Mouse (Mus musculus): ENCODE data around the gene Rab1a. TPM values are rescaled to one million over a fixed set of nuclear protein-coding genes. Genes with fewer than 3 reads are reported as not detected.
"Not testable (repeated sequence)": the region's sequence is repeated elsewhere in the genome, so short reads cannot be mapped to it uniquely, and the experiment has no call there.

Rab1a gene
- polyA plus RNA-seq, 1 experiment from 2014 or later = 264 TPM

DNA sequence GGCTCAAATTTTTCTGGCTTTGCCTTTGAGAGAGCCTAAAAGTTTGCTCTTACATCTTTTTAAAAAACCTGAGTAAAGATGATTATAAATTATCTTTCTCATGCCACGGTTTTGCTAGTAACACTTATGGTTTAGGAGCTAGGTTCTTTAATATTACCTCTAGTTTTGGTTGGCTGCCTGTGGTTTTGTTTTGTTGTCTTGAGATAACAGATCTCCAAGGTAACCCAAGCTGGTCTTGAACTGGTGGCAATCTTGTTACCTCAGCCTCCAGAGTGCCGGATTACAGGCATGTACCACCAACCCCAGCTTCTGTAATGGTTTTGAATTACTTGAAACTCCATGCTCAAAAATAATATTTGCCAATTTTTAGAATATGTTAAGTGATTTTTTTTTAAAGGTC, 10.6 kb downstream of the Rab1a start:
- ATAC-seq (ENCODE audit: low read depth) = no peak
- 72% methylated on average over 2 of the region's 2 CpGs for WGBS
- Histone ChIP-seq H3K9me3 (ENCODE audit: control insufficient read depth, low read length) (no peaks in the 10 kb centered on the region), H3K9ac (ENCODE audit: low read length) (no peak overlapping the region), H3K27me3 (ENCODE audit: control insufficient read depth, insufficient read depth, low read depth, low read length) (no peaks in the 10 kb centered on the region), H3K4me3 (ENCODE audit: low read length) (no peak overlapping the region), H3K27ac (ENCODE audit: low read length) (no peak overlapping the region), H3K4me2 (ENCODE audit: low read depth, low read length) (no peak overlapping the region), H3K4me1 (replicated peaks; ENCODE audit: control insufficient read depth, insufficient read depth, low read length) (peaks cover 2% of the 10 kb centered on the region), H3K36me3 (ENCODE audit: control insufficient read depth, insufficient read depth, low read length) (peaks cover 11% of the 10 kb centered on the region; the same call in 1 of the 2 replicates)

DNA sequence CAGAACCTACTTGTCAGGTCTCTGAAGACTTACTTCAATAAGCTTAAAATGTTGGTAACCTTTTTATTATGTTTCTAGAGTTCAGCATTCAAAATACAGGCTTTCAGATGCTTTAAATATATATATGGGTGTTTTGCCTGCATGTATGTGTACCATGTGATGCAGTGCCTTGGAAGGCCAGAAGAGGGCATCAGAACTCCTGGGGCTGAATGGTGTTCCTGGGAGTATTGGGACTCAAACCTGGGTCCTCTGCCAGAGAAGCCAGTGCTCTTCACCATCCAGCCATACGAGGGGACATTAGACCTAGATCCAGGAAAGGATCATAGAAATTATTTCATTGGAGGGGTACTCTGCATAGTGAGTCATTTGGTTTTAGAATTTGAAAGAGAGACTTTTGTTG, 13.5 kb downstream of the Rab1a start:
- H3K36me3 ChIP-seq (ENCODE audit: control insufficient read depth, insufficient read depth, low read length) = peaks cover 24% of the 10 kb centered on the region
- ATAC-seq (ENCODE audit: low read depth) = no peak
- 100% methylated on average over 1 of the region's 1 CpGs for WGBS

DNA sequence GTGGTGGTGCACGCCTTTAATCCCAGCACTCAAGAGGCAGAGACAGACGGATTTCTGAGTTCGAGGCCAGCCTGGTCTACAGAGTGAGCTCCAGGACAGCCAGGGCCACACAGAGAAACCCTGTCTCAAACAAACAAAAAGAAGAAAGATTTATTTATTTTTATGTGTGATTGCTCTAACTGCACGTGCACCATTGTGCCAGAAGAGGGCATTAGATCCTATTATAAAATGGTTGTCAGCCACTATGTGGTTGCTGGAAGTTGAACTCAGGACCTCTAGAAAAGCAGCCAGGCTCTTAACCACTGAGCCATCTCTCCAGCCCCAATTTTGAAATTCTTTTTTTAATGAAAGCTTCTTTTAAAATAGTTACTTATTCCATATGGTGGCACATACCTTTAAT, 15.2 kb downstream of the Rab1a start:
- no peak for ATAC-seq (ENCODE audit: low read depth)
- Histone ChIP-seq H3K4me1 (replicated peaks; ENCODE audit: control insufficient read depth, insufficient read depth, low read length) (no peaks in the 10 kb centered on the region), H3K36me3 (ENCODE audit: control insufficient read depth, insufficient read depth, low read length) (peaks cover 26% of the 10 kb centered on the region), H3K4me2 (ENCODE audit: low read depth, low read length) (no peak overlapping the region), H3K27ac (ENCODE audit: low read length) (no peak overlapping the region), H3K4me3 (ENCODE audit: low read length) (no peak overlapping the region), H3K9ac (ENCODE audit: low read length) (no peak overlapping the region), H3K27me3 (ENCODE audit: control insufficient read depth, insufficient read depth, low read depth, low read length) (no peaks in the 10 kb centered on the region), H3K9me3 (ENCODE audit: control insufficient read depth, low read length) (no peaks in the 10 kb centered on the region)
- WGBS = 84% methylated on average over 4 of the region's 4 CpGs

More for the DNA sequence above, 13.5 kb downstream of the Rab1a start:
- H3K27me3 ChIP-seq (ENCODE audit: control insufficient read depth, insufficient read depth, low read depth, low read length) = no peaks in the 10 kb centered on the region
- no peaks in the 10 kb centered on the region; the same call in 1 of the 2 replicates for H3K4me1 ChIP-seq (replicated peaks; ENCODE audit: control insufficient read depth, insufficient read depth, low read length)
- no peak overlapping the region for H3K4me3 ChIP-seq (ENCODE audit: low read length)
- no peaks in the 10 kb centered on the region for H3K9me3 ChIP-seq (ENCODE audit: control insufficient read depth, low read length)
- no peak overlapping the region for H3K4me2 ChIP-seq (ENCODE audit: low read depth, low read length)
- no peak overlapping the region for H3K27ac ChIP-seq (ENCODE audit: low read length)
- no peak overlapping the region for H3K9ac ChIP-seq (ENCODE audit: low read length)

DNA sequence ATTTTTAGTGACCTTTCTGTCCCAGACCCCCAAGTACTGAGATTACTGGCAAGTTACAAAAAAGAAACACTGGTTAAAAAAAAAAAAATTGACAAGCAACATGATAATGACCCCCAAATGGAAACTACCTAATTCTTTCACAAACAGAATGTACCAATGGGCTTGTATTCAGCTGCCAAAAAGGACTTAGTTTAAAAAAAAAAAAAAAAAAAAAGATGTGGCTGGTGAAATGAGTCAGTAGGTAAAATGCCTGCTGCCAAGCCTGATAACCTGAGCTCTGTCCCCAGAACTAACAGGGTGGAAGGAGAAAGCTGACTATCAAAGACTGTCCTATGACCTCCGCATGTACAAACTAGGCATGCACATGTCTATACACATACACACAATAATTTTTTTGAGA, 16.0 kb downstream of the Rab1a start:
- H3K4me3 ChIP-seq (ENCODE audit: low read length) = no peak overlapping the region
- no peaks in the 10 kb centered on the region for H3K4me1 ChIP-seq (replicated peaks; ENCODE audit: control insufficient read depth, insufficient read depth, low read length)
- no peak overlapping the region for H3K4me2 ChIP-seq (ENCODE audit: low read depth, low read length)
- H3K36me3 ChIP-seq (ENCODE audit: control insufficient read depth, insufficient read depth, low read length) = peaks cover 27% of the 10 kb centered on the region
- H3K27me3 ChIP-seq (ENCODE audit: control insufficient read depth, insufficient read depth, low read depth, low read length) = no peaks in the 10 kb centered on the region
- no peak for ATAC-seq (ENCODE audit: low read depth)
- no peaks in the 10 kb centered on the region for H3K9me3 ChIP-seq (ENCODE audit: control insufficient read depth, low read length)
- H3K27ac ChIP-seq (ENCODE audit: low read length) = no peak overlapping the region
- H3K9ac ChIP-seq (ENCODE audit: low read length) = no peak overlapping the region
- 97% methylated on average over 1 of the region's 1 CpGs for WGBS

DNA sequence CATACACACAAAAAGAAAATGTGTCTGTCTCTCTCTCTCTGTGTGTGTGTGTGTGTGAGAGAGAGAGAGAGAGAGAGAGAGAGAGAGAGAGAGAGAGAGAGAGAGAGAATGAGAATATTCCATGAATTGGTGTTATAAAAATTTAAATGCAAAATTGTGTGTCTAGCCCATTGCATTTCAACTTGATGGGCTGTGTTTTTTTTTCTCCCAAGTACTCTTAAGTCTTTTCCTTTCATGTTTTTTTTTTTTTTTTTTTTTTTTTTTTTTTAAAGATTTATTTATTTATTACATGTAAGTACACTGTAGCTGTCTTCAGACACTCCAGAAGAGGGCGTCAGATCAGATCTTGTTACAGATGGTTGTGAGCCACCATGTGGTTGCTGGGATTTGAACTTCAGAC, 20.4 kb downstream of the Rab1a start:
- not testable (repeated sequence) for H3K4me1 ChIP-seq (replicated peaks; ENCODE audit: control insufficient read depth, insufficient read depth, low read length); H3K27ac ChIP-seq (ENCODE audit: low read length); H3K27me3 ChIP-seq (ENCODE audit: control insufficient read depth, insufficient read depth, low read depth, low read length); H3K9ac ChIP-seq (ENCODE audit: low read length); H3K4me3 ChIP-seq (ENCODE audit: low read length); H3K9me3 ChIP-seq (ENCODE audit: control insufficient read depth, low read length); ATAC-seq (ENCODE audit: low read depth); H3K4me2 ChIP-seq (ENCODE audit: low read depth, low read length)
- WGBS = no CpG with 5 or more reads among the region's 1 CpGs
- H3K36me3 ChIP-seq (ENCODE audit: control insufficient read depth, insufficient read depth, low read length) = peaks cover 47% of the 10 kb centered on the region

DNA sequence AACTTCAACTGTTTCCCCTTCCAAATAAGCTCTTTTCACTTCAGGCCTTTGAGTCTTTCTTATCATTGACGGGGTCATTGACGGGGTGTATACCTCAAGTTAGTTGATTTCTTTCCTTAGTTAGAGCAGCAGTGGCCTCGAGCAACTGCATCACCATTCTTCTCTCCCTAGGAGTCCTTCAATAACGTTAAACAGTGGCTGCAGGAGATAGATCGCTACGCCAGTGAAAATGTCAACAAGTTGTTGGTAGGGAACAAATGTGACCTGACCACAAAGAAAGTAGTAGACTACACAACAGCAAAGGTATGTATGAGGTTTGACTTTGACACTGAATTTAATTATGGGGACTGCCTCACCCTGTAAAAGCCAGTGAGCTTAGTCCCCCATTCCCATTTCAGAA, 23.0 kb downstream of the Rab1a start:
- Histone ChIP-seq H3K4me3 (ENCODE audit: low read length) (no peak overlapping the region), H3K27me3 (ENCODE audit: control insufficient read depth, insufficient read depth, low read depth, low read length) (no peaks in the 10 kb centered on the region), H3K4me2 (ENCODE audit: low read depth, low read length) (no peak overlapping the region), H3K27ac (ENCODE audit: low read length) (no peak overlapping the region), H3K4me1 (replicated peaks; ENCODE audit: control insufficient read depth, insufficient read depth, low read length) (no peaks in the 10 kb centered on the region), H3K36me3 (ENCODE audit: control insufficient read depth, insufficient read depth, low read length) (peaks cover 44% of the 10 kb centered on the region), H3K9me3 (ENCODE audit: control insufficient read depth, low read length) (no peaks in the 10 kb centered on the region), H3K9ac (ENCODE audit: low read length) (no peak overlapping the region)
- 79% methylated on average over 6 of the region's 6 CpGs for WGBS
- no peak for ATAC-seq (ENCODE audit: low read depth)

DNA sequence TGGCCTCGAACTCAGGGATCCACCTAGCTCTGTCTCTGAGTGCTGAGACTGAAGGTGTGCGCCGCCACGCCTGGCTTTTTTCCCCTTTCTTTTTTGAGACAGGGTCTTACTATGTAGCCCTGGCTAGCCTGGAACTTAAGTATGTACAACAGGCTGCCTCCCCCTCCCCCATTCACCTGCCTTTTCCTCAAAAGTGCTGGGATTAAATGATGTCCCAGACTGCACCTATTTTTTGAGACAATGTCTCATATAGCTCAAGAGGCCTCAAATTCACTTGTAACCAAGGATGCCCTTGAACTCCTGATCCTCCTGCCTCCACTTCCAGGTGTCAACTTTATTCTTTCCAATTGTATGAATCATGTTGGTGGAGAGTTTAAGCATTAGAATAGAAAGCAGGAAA, 24.7 kb downstream of the Rab1a start:
- Histone ChIP-seq H3K4me2 (ENCODE audit: low read depth, low read length) (no peak overlapping the region), H3K27me3 (ENCODE audit: control insufficient read depth, insufficient read depth, low read depth, low read length) (no peaks in the 10 kb centered on the region), H3K36me3 (ENCODE audit: control insufficient read depth, insufficient read depth, low read length) (peaks cover 54% of the 10 kb centered on the region), H3K9ac (ENCODE audit: low read length) (no peak overlapping the region), H3K4me3 (ENCODE audit: low read length) (no peak overlapping the region), H3K4me1 (replicated peaks; ENCODE audit: control insufficient read depth, insufficient read depth, low read length) (no peaks in the 10 kb centered on the region), H3K27ac (ENCODE audit: low read length) (no peak overlapping the region), H3K9me3 (ENCODE audit: control insufficient read depth, low read length) (no peaks in the 10 kb centered on the region)
- no peak for ATAC-seq (ENCODE audit: low read depth)
- WGBS = 94% methylated on average over 4 of the region's 4 CpGs

DNA sequence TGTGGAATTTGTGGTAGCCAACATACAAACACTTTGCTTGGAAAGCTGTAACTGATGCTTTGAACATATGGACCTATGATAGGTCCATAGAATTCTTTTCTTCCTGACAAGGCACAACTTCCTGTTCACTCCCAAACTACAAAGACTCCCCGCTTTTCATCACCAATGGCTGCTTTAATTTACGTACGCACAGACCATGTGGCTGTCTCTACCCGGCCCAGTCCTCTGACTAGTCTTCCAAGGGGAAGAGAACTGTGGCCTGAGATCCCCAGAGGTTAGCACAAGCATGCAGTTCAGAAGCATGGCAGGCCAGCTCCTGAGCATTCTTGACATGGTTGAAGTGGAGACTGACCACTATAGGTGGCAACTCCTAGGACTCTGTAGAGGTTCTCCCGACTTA, 27.4 kb downstream of the Rab1a start:
- no peaks in the 10 kb centered on the region for H3K9me3 ChIP-seq (ENCODE audit: control insufficient read depth, low read length)
- H3K4me2 ChIP-seq (ENCODE audit: low read depth, low read length) = no peak overlapping the region
- ATAC-seq (ENCODE audit: low read depth) = no peak
- WGBS = 70% methylated on average over 5 of the region's 5 CpGs
- no peak overlapping the region for H3K4me3 ChIP-seq (ENCODE audit: low read length)
- no peaks in the 10 kb centered on the region for H3K4me1 ChIP-seq (replicated peaks; ENCODE audit: control insufficient read depth, insufficient read depth, low read length)
- H3K27ac ChIP-seq (ENCODE audit: low read length) = no peak overlapping the region
- H3K36me3 ChIP-seq (ENCODE audit: control insufficient read depth, insufficient read depth, low read length) = peaks cover 60% of the 10 kb centered on the region
- no peaks in the 10 kb centered on the region for H3K27me3 ChIP-seq (ENCODE audit: control insufficient read depth, insufficient read depth, low read depth, low read length)
- no peak overlapping the region for H3K9ac ChIP-seq (ENCODE audit: low read length)

DNA sequence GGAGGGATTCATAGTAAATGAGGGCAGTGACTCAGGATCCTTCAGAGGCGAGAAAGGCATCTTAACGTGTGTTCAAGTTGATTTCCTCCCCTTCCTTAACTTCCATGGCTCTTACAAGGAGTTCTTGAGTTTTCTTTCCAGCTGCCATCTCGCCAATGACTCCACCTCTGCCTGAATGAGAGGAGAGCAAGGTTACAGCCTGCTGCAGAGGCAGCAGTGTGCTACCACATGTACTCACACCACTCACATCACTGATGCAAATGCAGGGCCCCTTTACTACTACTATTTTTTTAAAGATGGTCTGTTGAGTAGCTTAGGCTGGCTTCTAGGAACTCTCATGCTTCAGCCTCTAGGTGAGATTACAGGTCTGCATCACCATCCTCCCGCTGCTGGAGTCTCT, 28.1 kb downstream of the Rab1a start:
- 68% methylated on average over 4 of the region's 4 CpGs for WGBS
- no peak overlapping the region for H3K9ac ChIP-seq (ENCODE audit: low read length)
- H3K36me3 ChIP-seq (ENCODE audit: control insufficient read depth, insufficient read depth, low read length) = peaks cover 58% of the 10 kb centered on the region
- H3K27ac ChIP-seq (ENCODE audit: low read length) = peak overlapping the region; percentile 10; the same call in 1 of the 2 replicates
- H3K4me2 ChIP-seq (ENCODE audit: low read depth, low read length) = no peak overlapping the region
- no peaks in the 10 kb centered on the region for H3K9me3 ChIP-seq (ENCODE audit: control insufficient read depth, low read length)
- H3K4me3 ChIP-seq (ENCODE audit: low read length) = no peak overlapping the region
- ATAC-seq (ENCODE audit: low read depth) = no peak
- H3K4me1 ChIP-seq (replicated peaks; ENCODE audit: control insufficient read depth, insufficient read depth, low read length) = no peaks in the 10 kb centered on the region
- H3K27me3 ChIP-seq (ENCODE audit: control insufficient read depth, insufficient read depth, low read depth, low read length) = no peaks in the 10 kb centered on the region

DNA sequence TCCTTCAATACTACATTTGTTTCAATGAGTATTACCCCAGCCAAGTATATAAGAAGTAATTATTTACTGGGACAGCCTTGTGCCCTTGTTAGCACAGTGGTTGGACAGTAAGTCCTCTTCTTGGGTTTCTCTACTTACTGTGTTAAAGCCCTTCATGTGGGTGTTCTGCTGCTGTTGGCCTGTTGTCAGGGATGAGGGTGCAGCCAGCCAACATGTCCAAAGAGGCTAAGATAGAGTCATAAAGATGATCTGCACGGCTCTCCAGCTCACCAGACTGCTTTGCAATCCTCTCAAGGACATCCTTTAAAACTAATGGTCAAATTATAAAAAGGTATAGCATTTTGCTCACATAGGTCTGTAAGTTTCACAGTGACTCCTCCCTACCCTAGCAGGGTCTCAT, 29.1 kb downstream of the Rab1a start:
- no peak overlapping the region for H3K4me3 ChIP-seq (ENCODE audit: low read length)
- no peaks in the 10 kb centered on the region for H3K4me1 ChIP-seq (replicated peaks; ENCODE audit: control insufficient read depth, insufficient read depth, low read length)
- no peaks in the 10 kb centered on the region for H3K27me3 ChIP-seq (ENCODE audit: control insufficient read depth, insufficient read depth, low read depth, low read length)
- WGBS = 81% methylated on average over 1 of the region's 1 CpGs
- H3K27ac ChIP-seq (ENCODE audit: low read length) = peak overlapping the region; percentile 73
- no peak for ATAC-seq (ENCODE audit: low read depth)
- no peaks in the 10 kb centered on the region for H3K9me3 ChIP-seq (ENCODE audit: control insufficient read depth, low read length)
- peaks cover 56% of the 10 kb centered on the region for H3K36me3 ChIP-seq (ENCODE audit: control insufficient read depth, insufficient read depth, low read length)
- no peak overlapping the region for H3K4me2 ChIP-seq (ENCODE audit: low read depth, low read length)
- no peak overlapping the region for H3K9ac ChIP-seq (ENCODE audit: low read length)
